Mouse (Mus musculus) CD4-positive, CD25-positive, alpha-beta regulatory T cell, adult 2 months (primary cell): ENCODE results near the gene Mcoln1.

ENCODE experiments used
- DNase-seq: peaks from one replicate; pipeline ENCODE4 v3.0.0-alpha.2; 2012; ENCODE audit warnings: low read depth, low spot score

Gene Mcoln1

DNA sequence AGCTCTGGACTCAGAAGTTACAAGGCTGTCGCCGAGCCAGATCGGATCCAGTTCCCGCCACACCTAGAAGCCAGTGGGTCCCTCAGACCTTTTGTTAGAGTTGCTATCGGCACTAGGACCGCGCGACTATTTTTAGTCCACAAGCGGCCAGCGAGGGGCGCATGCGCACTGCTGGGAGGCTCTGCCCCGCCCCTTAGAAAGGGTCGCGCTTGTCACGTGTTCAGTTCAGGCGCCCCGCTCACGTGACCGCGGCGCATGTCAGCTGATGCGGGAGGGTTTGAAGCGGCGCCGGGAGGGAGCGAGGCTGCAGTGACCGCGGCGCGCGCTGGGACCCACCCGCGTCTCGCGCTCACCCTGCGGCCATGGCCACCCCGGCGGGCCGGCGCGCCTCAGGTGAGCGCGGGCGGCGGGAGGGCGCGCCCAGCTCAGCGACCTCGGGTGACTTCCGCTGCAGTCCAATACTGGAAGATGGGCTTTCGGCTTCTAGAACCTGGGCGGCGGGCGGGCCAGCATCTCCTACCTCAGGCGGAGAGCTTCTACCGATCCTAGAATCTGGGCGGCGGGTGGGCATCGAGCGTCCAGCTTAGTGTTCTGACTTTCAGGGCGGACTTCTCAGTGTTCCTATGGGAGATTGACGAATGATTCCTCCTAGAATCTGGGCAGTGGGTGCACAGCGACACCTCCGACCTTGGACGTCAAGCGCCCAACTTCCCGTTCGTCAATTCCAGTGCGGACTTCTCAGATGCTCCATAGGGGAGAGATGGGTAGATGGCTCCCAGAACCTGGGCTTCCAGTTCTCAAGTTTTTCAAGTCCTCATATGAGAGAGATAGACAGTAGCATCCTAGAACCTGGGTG is at the start of gene Mcoln1:
Gene Mcoln1, plus strand, starts transcription at position 223 of the 856 bp plus-strand sequence.
- peak; percentile 98 for DNase-seq

DNA sequence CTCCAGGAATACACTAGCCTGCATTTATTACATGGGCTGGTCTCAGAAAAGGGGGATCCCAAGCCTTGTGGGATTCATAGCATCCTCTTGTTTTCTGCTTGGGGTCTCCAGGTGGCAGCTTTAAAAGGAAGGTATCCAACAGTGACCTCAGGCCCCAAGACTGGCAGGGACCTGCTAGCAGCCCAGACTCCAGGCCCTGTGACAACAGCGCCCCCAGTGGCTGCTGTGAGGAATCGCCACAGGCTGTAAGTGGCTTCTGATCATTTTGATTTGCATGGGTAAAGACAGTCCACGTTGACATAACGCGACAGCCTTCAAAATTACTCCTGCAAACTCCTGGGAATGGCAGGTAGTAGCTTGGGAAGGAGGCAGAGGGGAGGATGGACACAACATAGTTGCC is 49.6 kb upstream of the Mcoln1 start:
- DNase-seq: peak; percentile 75

DNA sequence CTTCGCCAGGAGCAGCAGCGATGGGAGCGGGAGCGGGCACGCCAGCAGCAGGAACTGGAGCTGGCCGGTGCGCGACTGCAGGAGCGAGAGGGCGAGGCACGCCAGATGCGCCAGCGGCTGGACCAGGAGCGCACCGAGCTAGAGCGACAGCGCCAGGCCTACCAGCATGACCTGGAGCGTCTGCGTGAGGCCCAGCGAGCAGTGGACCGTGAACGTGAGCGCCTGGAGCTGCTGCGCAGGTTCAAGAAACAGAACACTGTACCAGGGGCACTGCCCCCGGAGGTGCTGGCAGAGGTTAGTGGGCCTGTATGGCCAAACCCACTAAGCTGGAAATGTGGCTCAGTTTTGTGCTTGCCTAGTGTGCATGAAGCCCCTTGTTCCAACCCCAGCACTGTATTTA is 48.3 kb upstream of the Mcoln1 start:
- no peak for DNase-seq

DNA sequence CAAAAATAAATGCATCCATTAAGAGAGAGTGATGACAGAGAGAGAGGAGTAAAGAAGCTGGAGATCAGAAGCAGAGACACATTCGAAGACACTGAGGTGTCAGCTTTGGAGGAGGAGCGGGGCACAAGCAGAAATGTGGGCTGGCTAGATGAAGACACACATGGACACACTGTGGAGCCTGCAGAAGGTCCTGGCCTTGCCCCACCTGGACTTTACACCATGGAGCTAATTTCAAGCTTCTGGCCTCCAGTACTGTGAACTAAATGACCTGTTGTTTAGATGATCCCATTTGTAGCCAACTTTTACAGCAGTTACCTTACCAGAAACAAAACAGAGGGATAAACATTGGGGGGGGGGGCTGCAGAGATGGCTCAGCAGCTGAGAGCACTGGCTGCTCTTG is 37.0 kb upstream of the Mcoln1 start:
- no peak for DNase-seq

DNA sequence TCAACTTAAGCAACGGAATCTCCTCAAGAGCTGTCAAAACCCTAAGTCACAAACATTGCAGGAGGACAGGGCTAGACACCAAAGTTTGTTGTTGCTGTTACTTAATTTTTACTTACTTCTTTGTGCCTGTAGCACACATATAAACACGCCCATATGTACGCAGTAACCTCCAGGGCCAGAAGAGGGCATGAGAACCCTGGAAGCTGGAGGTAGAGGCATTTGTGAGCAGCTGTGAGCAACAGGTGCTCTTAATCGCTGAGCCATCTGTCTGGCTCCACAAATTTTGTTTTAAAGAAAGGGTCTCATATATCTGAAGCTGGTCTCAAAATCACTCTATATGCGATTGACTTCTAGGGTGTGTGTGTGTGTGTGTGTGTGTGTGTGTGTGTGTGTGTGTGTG is 35.9 kb upstream of the Mcoln1 start:
- DNase-seq: peak; percentile 67

DNA sequence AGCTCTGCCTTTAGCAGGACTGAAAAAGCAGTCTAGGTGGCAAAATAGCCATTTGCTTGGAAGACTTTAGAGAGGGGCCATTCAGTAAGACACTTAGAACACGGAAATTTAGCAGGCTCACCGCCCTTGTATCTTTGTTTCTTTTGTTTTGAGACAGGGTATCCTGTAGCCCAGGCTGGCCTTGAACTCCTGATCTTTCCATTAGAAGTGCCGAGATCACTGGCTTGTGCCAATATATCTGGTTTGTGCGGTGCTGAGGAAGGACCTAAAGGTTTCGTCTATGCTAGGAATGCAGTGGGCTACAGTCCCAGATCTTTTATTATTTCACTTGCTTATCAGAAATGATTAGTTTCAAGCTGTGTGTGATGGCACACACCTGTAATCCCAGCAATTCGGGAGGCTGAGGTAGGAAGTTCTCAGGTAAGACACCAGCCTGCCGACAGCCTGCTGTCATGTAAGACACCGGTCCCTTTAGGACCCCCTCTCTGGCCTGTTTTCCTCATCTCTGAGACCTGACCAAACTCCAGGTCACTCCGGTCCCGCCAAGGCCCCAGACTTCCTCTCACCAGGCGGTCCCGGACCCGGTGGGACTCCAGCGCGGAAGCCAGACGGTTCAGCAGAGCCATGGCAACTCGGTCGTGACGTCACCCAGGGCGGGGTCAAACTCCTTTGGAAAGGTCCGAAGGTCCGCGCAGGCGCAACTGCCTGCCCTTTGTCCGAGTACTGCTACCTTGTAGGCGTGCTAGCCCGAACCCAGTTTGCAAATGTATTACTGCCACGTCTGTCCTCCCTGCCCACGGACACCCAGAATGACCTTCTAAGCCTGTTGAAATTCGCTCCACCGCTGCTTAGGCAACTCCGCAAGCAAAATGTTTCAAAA is 33.0 kb upstream of the Mcoln1 start, which contains the start of gene Pex11g:
Gene Pex11g, minus strand, starts transcription at position 675 of the 880 bp plus-strand sequence.
- DNase-seq: peak; percentile 88

DNA sequence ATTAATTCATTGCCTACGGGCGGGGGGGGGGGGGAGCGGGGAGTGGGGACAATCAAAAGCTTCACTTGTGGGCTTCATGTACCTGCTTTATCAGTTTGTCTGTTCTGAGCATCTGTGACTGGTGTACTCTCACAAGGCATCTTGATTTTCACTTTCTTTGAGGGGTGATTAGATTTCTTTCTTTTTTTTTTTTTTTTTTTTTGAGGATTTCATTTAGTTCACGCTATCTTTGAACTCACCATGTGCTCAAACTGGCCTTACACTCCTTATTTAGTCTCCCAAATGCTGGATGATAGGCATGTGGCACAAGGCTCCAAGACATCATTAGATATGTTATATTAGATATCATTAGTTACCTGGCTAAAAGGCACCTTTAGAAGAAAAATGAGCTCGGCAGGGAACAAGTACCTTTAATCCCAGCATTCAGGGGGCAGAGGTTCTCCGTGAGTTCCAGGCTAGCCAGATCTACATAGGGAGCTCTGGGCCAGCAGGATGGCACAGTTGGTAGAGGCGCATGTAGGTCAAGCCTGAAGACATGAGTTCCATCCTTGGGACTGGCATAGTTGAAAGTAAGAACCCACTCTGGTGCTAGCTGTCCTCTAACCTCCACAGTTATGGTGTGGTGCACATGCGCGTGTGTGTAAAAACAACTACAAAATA is 32.2 kb upstream of the Mcoln1 start:
- DNase-seq: no peak

DNA sequence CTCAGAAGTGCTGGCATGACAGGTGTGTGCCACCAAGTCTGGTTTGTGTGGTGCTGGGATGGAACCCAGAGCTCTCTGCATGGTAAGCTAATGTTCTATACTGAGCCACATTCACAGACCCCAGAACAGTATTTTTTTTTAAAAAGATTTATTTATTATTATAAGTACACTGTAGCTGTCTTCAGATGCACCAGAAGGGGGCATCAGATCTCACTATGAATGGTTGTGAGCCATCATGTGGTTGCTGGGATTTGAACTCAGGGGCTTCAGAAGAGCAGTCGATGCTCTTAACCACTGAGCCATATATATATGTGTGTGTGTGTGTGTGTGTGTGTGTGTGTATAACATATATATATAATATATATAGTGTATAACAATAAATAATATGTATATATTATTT is 31.4 kb upstream of the Mcoln1 start:
- peak; percentile 43 for DNase-seq

DNA sequence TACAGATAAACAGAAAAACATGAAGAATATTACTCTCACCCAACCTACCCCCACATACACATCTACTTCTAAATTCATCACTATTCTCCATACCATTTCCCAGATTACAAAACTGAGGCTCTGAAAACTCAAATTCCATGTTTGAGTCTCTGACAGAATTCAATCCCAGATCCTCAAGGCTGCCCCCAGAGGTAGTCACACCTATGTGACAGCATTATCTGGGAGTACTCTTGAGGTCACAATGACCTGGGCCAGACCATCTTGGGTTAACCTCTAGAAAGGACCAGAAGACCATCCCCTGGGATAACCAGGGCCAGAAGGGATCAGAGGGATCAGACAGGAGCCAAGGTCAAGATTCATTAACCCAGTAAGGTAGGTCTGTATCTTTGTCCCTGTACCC is 29.7 kb upstream of the Mcoln1 start, which contains the start of gene Tex45:
Gene Tex45, plus strand, starts transcription at position 301 of the 400 bp plus-strand sequence.
- no peak for DNase-seq

DNA sequence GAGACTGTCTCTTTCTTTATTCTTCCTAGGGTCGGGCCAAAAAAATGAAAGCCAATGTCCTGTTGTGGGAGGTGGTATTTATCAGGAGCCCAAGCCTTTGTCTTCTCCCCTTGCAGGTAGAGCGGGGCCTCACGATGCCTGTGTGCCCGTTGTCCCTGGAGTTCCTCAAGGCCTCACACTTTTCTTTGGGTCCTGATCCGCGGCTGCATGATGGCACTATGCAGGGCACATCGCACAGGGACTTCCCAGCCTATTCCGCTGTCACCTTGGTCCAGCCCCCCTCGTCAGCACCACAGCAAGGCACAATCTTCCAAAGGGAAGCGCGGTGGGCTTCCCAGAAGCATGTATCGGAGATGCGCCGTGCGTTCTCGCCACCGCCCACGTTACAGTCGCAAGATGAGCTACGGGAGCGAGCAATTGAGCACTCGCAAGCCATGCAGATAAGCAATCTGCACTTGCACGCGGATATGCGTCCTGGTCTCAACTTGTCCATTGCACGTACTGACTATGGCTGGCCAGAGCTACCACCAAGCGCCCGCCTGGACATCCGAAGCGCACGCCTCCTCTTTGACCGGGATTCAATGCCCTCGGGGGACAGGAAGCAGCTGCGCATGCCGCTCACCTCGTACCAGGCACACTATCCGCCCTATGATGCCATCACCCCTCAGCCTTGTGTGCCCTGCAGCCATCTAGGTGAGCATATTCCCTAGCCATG is 24.4 kb upstream of the Mcoln1 start:
- no peak for DNase-seq

DNA sequence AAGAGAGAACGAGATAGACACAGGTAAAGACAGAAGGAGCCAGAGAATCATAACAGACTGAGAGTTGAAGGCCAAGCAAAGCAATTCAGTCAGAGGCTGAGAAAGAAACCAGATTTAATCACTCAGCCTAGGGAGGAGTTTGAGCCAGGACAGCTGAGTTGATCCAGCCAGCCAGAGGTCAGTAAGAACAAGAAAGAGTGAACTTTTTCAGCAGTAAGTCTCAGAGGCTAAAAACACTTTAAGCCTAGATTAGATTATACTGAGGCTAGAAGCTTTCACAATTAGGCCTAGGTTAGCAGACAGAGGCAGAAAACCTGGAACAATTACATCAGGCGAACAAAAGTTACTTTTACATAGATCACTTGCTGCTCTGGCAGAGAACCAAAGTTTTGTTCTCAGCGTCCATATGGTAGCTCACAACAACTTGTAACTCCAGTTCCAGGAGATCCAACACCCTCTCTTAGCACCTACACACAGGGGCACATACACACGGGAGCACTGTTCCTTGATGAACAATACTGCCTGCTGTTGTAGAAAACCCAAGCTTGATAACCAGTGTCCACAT is 20.0 kb upstream of the Mcoln1 start:
- no peak for DNase-seq

DNA sequence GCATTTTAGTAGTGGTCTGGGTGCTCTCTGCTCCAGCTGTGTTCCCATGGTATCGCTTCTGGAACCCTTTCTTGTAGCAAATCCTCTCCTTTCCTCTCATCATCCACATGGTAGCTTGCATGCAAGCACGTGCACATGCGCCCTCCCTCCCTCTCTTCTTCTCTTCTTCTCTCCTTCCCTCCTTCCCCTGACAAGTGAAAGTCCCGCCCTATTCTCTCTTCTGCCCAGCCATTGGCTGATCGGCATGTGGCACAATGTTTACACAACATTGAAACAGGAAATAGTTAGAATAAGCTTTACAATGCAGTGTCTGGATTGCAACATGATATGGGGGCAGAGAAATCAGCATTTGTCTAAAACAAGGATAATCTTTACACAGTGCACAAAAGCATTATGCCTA is 18.7 kb upstream of the Mcoln1 start:
- DNase-seq: no peak

DNA sequence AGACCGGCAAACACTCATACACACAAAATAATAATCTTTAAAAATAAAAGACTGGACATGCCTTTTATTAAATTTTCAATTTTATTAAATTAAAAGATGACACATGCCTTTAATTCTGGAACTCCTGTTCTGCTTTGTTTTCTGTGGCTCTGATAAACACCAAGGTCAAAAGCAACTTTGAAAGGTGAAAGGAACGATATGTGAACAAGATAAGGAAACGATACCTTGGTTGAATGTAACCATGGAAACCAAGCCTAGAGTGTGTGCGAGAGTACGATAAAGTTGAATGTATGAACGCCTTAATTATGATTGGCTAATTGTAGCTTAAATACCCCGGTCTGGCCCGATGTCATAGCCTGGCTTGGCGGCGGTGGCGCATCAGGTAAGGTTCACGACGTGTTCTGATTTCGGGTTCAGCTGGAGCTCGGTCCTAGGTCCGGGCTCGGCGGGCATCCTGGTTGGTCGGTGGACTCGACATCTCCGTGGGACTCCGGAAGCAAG is 18.0 kb upstream of the Mcoln1 start:
- no peak for DNase-seq

DNA sequence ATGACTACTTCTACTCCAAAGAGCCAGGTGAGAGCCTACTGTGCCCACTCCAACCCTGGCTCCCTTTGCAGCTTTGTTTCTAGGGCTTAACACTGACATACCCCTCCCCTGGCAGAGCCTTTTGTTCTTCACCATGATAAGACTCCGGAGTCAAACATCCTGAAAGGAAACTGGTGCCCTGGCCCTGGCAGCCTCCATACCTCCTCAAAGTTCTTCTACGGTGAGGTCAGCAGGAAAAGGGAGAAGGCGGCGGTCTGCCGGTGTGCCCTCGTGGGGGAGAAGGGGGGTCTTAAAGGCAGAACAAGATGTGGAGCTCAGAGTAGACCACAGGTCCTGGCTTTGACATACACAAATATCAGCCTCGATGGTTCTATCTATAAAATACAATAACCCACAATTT is 16.7 kb upstream of the Mcoln1 start:
- DNase-seq: no peak

DNA sequence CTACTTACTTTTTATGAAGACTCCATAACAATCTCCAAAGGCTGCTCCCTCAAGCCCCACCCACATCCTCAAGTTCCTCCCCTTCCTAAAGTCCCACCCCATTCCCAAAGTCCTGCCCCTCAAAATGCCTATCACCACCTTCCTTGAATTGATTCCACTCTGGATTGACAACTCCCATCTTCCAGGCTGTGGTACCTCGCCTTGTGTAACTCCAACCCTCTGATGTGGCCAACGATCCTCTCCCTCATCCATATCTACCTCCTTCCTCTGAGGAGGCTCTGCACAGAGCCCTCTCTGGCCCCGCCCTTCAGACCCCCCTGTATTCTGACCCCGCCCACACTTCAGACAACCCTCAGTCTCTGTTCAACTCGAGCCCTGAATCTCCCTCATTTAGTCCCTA is 15.1 kb upstream of the Mcoln1 start:
- DNase-seq: no peak

DNA sequence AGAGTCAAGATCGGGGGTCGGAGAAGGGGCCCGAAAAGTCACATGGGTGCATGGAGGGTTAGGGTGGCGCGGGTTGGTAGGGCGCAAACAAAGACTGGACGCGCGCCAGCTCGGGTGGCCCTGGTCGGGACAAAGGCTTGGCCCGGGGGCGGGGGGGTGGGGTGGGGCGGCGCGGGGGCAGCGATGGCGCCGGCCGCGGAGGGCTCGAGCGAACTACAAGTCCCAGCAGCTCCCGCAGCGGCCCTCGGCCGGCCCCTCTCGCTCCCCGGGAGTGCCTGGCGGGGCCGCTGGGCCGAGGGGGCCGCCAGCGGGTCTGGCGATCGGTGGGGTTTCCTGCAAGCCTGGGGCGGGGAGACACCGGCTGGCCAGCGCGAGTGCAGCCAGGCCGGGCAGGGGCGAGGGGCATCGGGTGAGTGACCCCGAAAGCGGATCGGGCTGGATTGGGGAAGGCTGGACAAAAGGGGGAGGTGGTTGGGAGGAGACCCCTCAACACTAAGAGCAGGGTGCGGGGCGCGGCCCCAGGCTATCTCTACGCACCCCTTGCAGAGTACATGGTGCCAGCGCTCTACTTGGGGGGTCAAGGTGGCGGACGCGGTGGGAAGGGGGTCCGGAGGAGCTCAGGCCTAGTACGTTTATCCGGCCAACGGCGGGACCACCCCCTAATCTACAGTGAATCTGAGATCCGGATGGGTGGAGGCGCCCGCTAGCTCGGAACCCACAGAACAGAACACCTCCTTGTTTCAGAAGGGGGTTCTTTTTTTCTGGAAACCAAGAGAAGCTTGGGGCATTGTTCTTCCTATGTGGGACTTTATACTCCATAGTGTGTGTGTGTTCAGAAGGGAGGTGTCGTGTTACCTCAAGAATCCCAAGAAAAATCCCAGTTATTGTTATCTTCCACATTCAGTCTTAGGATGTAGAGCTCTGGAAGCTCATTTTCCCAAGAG is 7.1 kb upstream of the Mcoln1 start, which contains the start of gene Zfp358:
Gene Zfp358, plus strand, starts transcription at position 238 of the 944 bp plus-strand sequence.
- DNase-seq: peak; percentile 71

DNA sequence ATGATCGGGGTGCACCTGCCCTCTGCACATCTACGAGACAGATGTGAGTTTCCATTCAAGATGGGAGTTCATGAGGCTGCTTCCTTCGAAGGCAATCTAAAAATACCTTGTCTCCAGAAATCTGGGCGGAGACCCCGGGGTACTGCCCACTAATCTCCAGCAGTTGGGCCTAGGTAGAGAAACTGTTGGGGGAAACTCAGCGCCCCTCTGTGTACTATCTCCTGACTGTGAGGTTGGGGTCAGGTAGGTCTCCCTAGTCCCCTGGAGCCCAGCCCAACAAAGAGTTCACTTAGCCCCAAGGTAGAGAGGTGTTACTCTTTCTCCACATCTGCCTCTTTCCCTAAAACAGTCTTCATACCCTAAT is 6.4 kb upstream of the Mcoln1 start:
- DNase-seq: no peak

DNA sequence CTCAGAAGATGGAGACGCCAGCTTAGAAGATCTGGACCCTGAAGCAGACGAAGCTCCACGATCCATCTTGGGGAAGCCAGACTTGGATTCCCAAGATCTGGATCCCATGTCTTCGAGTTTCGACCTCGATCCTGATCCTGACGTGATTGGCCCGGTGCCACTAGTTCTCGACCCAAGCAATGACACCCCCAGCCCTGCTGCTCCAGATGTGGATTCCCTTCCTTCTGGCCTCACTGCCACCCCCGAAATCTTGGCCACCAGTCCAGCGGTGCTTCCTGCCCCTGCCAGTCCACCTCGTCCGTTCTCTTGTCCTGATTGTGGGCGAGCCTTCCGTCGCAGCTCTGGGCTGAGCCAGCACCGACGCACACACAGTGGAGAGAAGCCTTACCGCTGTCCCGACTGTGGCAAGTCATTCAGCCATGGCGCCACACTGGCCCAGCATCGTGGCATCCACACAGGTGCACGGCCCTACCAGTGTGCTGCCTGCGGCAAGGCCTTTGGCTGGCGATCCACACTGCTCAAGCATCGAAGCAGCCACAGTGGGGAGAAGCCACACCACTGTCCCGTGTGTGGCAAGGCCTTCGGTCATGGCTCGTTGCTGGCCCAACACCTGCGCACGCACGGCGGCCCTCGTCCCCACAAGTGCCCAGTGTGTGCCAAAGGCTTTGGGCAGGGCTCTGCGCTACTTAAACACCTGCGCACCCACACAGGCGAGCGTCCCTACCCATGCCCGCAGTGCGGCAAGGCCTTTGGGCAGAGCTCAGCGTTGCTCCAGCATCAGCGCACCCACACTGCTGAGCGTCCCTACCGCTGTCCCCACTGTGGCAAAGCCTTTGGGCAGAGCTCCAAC is 4.5 kb upstream of the Mcoln1 start:
- DNase-seq: no peak

DNA sequence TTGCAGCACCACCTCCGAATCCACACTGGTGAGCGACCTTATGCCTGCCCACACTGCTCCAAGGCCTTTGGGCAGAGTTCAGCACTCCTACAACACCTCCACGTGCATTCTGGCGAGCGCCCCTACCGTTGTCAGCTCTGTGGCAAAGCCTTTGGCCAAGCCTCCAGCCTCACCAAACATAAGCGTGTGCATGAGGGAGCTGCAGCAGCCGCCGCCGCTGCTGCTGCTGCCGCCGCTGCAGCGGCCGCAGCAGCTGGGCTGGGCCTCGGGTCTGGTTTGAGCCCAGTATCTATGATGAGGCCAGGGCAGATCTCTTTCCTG is 3.9 kb upstream of the Mcoln1 start:
- no peak for DNase-seq
